Mouse (Mus musculus) CH12.LX (cell line): ENCODE data around the gene Ripk1. TPM values are rescaled to one million over a fixed set of nuclear protein-coding genes. Genes with fewer than 3 reads are reported as not detected.

Source experiments
- DNase-seq: peaks from one replicate; pipeline ENCODE4 v3.0.0-alpha.2; 2013; ENCODE audit errors: extremely low read depth
- H3K27ac ChIP-seq: 2 replicates; pipeline ENCODE4 v1.5.1; 2012; ENCODE audit warnings: low read depth, mild to moderate bottlenecking, control low read depth, moderate library complexity; ENCODE audit not compliant: insufficient read depth
- H3K27me3 ChIP-seq: replicated peaks from 2 replicates; pipeline ENCODE3; 2012; ENCODE audit warnings: inconsistent platforms
- H3K36me3 ChIP-seq, 2 experiments: replicated peaks in 1 of 2; 2 replicates each; pipeline versions ENCODE3 to v1.6.1; 2012; ENCODE audit warnings: inconsistent platforms in 1 of 2, low read length in 1 of 2, mild to moderate bottlenecking in 1 of 2, mixed read lengths in 1 of 2, moderate library complexity in 1 of 2; ENCODE audit not compliant: control insufficient read depth in 1 of 2, insufficient read depth in 1 of 2
- H3K4me1 ChIP-seq, 2 experiments: 2 replicates each; pipeline ENCODE4 v1.6.1; 2012; ENCODE audit warnings: inconsistent platforms in 1 of 2, moderate library complexity in 1 of 2; ENCODE audit not compliant: insufficient read depth in 2 of 2, control insufficient read depth in 1 of 2
- H3K4me2 ChIP-seq: 2 replicates; pipeline ENCODE4 v1.6.1; 2012; ENCODE audit warnings: low read depth, mild to moderate bottlenecking, control low read depth; ENCODE audit not compliant: poor library complexity, insufficient read depth, severe bottlenecking
- H3K4me3 ChIP-seq, 3 experiments: fragments of 150-350 bp in 1 of 3; sonication (generic) in 1 of 3; replicated peaks in 1 of 3; 2 replicates each; pipeline versions ENCODE3 to v1.5.1; 2011 to 2012; ENCODE audit warnings: low read depth in 2 of 3, low read length in 2 of 3, mild to moderate bottlenecking in 2 of 3, moderate library complexity in 2 of 3, control low read depth in 1 of 3, improper control_type of control experiment in 1 of 3, inconsistent platforms in 1 of 3, mixed read lengths in 1 of 3; ENCODE audit not compliant: poor library complexity in 1 of 3
- H3K79me2 ChIP-seq: replicated peaks from 2 replicates; pipeline ENCODE4 v1.6.1; 2012; ENCODE audit warnings: mild to moderate bottlenecking, moderate library complexity; ENCODE audit not compliant: control insufficient read depth, poor library complexity, insufficient read depth, severe bottlenecking; ENCODE audit errors: extremely low read depth
- H3K9ac ChIP-seq: 2 replicates; pipeline ENCODE4 v1.6.1; 2012; ENCODE audit warnings: low read depth, mild to moderate bottlenecking, control low read depth, moderate library complexity; ENCODE audit not compliant: insufficient read depth
- H3K9me3 ChIP-seq: replicated peaks from 2 replicates; pipeline ENCODE3; 2012; ENCODE audit warnings: low read length, inconsistent platforms, mixed read lengths
- BHLHE40 ChIP-seq: IDR thresholded peaks from 2 replicates; pipeline ENCODE4 v1.6.1; 2011; ENCODE audit warnings: mild to moderate bottlenecking, low read depth, low read length, improper control_type of control experiment
- CHD1 ChIP-seq: IDR thresholded peaks from 2 replicates; pipeline ENCODE4 v1.6.1; 2012; ENCODE audit warnings: low read depth, low read length, improper control_type of control experiment, inconsistent platforms
- CHD2 ChIP-seq: IDR thresholded peaks from 2 replicates; pipeline ENCODE4 v1.6.1; 2011; ENCODE audit warnings: low read length, improper control_type of control experiment
- ELF1 ChIP-seq: IDR thresholded peaks from 2 replicates; pipeline ENCODE4 v1.6.1; 2014; ENCODE audit warnings: low read depth, mild to moderate bottlenecking, inconsistent platforms, low read length, improper control_type of control experiment
- EP300 ChIP-seq: IDR thresholded peaks from 2 replicates; pipeline ENCODE4 v1.6.1; 2011; ENCODE audit warnings: low read length, improper control_type of control experiment
- ETS1 ChIP-seq: conservative IDR thresholded peaks from 2 replicates; pipeline ENCODE4 v1.6.1; 2012; ENCODE audit warnings: low read depth, mild to moderate bottlenecking, inconsistent platforms, low read length, improper control_type of control experiment, moderate library complexity
- HCFC1 ChIP-seq: IDR thresholded peaks from 2 replicates; pipeline ENCODE4 v1.6.1; 2012; ENCODE audit warnings: low read depth, mild to moderate bottlenecking, inconsistent platforms, low read length, improper control_type of control experiment
- JUN ChIP-seq: IDR thresholded peaks from 2 replicates; pipeline ENCODE4 v1.6.1; 2011; ENCODE audit warnings: low read depth, mild to moderate bottlenecking, low read length, improper control_type of control experiment, moderate library complexity; ENCODE audit not compliant: insufficient read depth
- JUND ChIP-seq: conservative IDR thresholded peaks from 2 replicates; pipeline ENCODE4 v1.6.1; 2011; ENCODE audit warnings: low read depth, low read length, improper control_type of control experiment
- MAFK ChIP-seq: IDR thresholded peaks from 2 replicates; pipeline ENCODE4 v1.6.1; 2011; ENCODE audit warnings: low read length, improper control_type of control experiment; ENCODE audit not compliant: insufficient replicate concordance
- MXI1 ChIP-seq: IDR thresholded peaks from 2 replicates; pipeline ENCODE4 v1.6.1; 2011; ENCODE audit warnings: mild to moderate bottlenecking, low read depth, low read length, improper control_type of control experiment
- POLR2A ChIP-seq: IDR thresholded peaks from 2 replicates; pipeline ENCODE4 v1.6.1; 2011; ENCODE audit warnings: low read depth, mild to moderate bottlenecking, improper control_type of control experiment, low read length
- POLR2AphosphoS2 ChIP-seq: IDR thresholded peaks from 2 replicates; pipeline ENCODE4 v1.6.1; 2011; ENCODE audit warnings: low read depth, low read length, improper control_type of control experiment
- SIN3A ChIP-seq: IDR thresholded peaks from 2 replicates; pipeline ENCODE4 v1.6.1; 2012; ENCODE audit warnings: low read length, improper control_type of control experiment, inconsistent platforms
- SMC3 ChIP-seq: IDR thresholded peaks from 2 replicates; pipeline ENCODE4 v1.6.1; 2011; ENCODE audit warnings: low read depth, low read length, improper control_type of control experiment
- USF2 ChIP-seq: conservative IDR thresholded peaks from 2 replicates; pipeline ENCODE4 v1.6.1; 2011; ENCODE audit warnings: low read depth, low read length, improper control_type of control experiment
- ZC3H11A ChIP-seq: IDR thresholded peaks from 2 replicates; pipeline ENCODE4 v1.6.1; 2012; ENCODE audit warnings: low read depth, mild to moderate bottlenecking, inconsistent platforms, low read length, improper control_type of control experiment
- dilution Hi-C: fragments of 300-500 bp; cut with MboI; formaldehyde crosslinking; loops from 2 replicates; pipeline ENCODE4 v1.14.3; 2020; ENCODE audit warnings: low sequenced_read_pairs; ENCODE audit not compliant: extremely low pct_unique_long_range_greater_than_20kb, extremely low pct_ligation_motif_present
- in situ Hi-C: fragments of 300-500 bp; cut with MboI; formaldehyde crosslinking; loops from 3 replicates; pipeline ENCODE4 v1.14.3; 2019; ENCODE audit warnings: low sequenced_read_pairs, low pct_ligation_motif_present, low pct_unique_long_range_greater_than_20kb, mixed read lengths
- polyA plus RNA-seq: library from polyadenylated mRNA; unstranded; fragments of >175 nt; gene quantifications from 2 replicates; pipeline ENCODE4 v1.2.1, GENCODE M21; 2012; ENCODE audit warnings: low read depth; ENCODE audit not compliant: insufficient read length
- total RNA-seq, 2 experiments: library from RNA; depleted of rRNA; stranded (reverse); fragments of 300-350 nt in 1 of 2; fragments of >200 nt in 1 of 2; gene quantifications; 2 replicates each; pipeline ENCODE4 v1.2.3; 2012 to 2014

Ripk1 gene
- total and polyA plus RNA-seq, 3 experiments: 13.1 to 18.6 (median 16.6) TPM

DNA sequence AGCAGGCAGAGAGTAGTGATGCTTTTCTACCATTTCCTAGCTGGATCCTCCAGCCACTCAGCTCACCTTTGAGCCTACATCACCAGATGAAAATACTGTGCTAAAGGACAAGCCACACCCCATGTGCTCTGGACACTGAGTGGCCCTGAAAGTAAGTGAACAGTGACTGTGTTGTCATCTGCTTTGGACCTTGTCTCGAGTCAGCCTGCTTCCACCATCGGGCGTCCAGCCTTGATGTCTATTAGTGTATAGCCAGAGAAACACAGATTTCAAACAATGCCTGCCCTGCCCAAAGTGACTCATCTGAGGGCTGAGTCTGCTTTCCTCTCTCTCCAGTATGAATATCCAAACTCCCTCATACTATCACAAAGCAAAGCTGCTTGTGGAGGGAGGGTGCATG is 77.6 kb downstream of the Ripk1 start:
- no peak overlapping the region for H3K4me3 ChIP-seq
- DNase-seq: no peak
- no peak for TF ChIP-seq SMC3
- no peak for TF ChIP-seq JUND
- no peak for TF ChIP-seq POLR2A
- no peak for TF ChIP-seq JUN
- no peak for TF ChIP-seq ETS1
- TF ChIP-seq MXI1: no peak
- no peak for TF ChIP-seq EP300
- no peak for TF ChIP-seq ZC3H11A
- no peak for TF ChIP-seq SIN3A
- no peak for TF ChIP-seq HCFC1
- no peak for TF ChIP-seq USF2
- TF ChIP-seq CHD2: no peak
- TF ChIP-seq ELF1: no peak
- no peak overlapping the region for H3K9ac ChIP-seq
- dilution Hi-C loops: no loop called here
- in situ Hi-C loops: no loop called here
- peaks cover 16 to 35% of the 10 kb centered on the region in 2 experiments for H3K4me1 ChIP-seq
- no peaks in the 10 kb centered on the region for H3K9me3 ChIP-seq
- no peak overlapping the region for H3K4me2 ChIP-seq
- no peaks in the 10 kb centered on the region for H3K79me2 ChIP-seq
- peaks cover 2 to 9% of the 10 kb centered on the region in 2 experiments for H3K36me3 ChIP-seq
- no peak overlapping the region for H3K27ac ChIP-seq
- H3K27me3 ChIP-seq: peaks cover 2% of the 10 kb centered on the region

DNA sequence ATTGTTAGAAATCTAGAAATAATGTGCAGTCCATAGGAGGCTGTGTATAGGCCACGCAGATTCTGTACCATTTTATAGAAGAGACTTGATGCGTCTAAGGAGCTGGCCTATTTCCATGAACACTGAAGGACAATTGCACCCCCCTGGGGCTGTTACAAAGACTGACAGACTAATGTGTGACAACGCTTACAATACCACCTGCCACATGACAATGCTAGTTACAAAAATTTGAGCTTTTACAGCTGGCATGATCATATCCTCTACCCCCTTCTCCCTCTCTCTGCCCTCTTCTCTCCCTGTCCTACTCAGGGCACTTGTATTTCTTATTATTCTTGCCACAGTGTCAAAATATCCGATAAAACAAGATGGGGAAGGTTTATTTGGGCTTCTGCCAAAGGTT is 79.8 kb downstream of the Ripk1 start:
- in situ Hi-C loops (no loop called here), dilution Hi-C loops (no loop called here)
- Histone ChIP-seq H3K36me3 (no peaks in the 10 kb centered on the region), H3K27me3 (peaks cover 2% of the 10 kb centered on the region)
- DNase-seq: no peak
- TF ChIP-seq ETS1: no peak
- no peak for TF ChIP-seq POLR2AphosphoS2
- no peak for TF ChIP-seq CHD2
- no peak for TF ChIP-seq BHLHE40
- no peak for TF ChIP-seq CHD1
- no peak for TF ChIP-seq HCFC1
- TF ChIP-seq MAFK: no peak
- TF ChIP-seq, all 38 proteins: peak for 0
- H3K9me3 ChIP-seq: no peaks in the 10 kb centered on the region
- H3K4me3 ChIP-seq: no peak overlapping the region
- H3K4me2 ChIP-seq: no peak overlapping the region
- H3K79me2 ChIP-seq: no peaks in the 10 kb centered on the region
- no peak overlapping the region for H3K9ac ChIP-seq
- H3K4me1 ChIP-seq: peaks cover 14 to 31% of the 10 kb centered on the region in 2 experiments
- no peak overlapping the region for H3K27ac ChIP-seq
